Mouse (Mus musculus) bone marrow, adult 2 months (tissue): ENCODE results near the gene Gm45808.

Experiments used
- CTCF ChIP-seq: fragments of 200-500 bp; IDR thresholded peaks from 2 replicates; pipeline ENCODE4 v1.5.1; 2011; ENCODE audit warnings: low read length, control low read depth; ENCODE audit not compliant: control insufficient read depth, insufficient read depth
- POLR2A ChIP-seq: fragments of 200-500 bp; IDR thresholded peaks from 2 replicates; pipeline ENCODE4 v1.6.1; 2011; ENCODE audit warnings: low read depth, mild to moderate bottlenecking, control low read depth, low read length, borderline replicate concordance; ENCODE audit not compliant: control insufficient read depth

- TF ChIP-seq CTCF (no peak), POLR2A (no peak)
These were observed 60.1 kb downstream of the Gm45808 start for GRCm38 (mm10) chr7:45426556-45426955.
